Comparison of ENCODE assay signal across 23 mouse cellular contexts in the genomic region with DNA sequence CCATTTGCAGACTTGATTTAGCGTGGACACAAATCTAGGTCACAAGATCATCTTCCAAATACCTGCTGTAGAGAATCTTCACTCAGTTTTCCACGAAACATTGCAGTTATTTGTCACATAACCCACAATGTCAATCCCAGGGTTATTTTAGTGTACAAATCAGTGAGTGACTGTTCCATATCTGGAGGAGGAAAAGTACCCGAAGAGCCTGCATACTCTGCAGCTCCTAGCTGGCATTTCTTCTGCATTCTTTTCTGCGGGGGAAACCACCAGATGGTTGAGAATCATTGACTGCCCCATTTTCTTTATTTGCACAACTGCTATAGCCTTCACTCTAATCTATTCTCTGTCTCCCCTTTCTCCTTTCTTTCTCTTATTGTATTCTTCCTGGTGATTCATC.
A peak's percentile ranks its signal among the peaks of the same experiment; 100 is the strongest.
DNase-seq lines count a peak whose midpoint lies in the region; ATAC-seq and TF ChIP-seq lines count a peak whose summit lies in the region.
"Had no signal": no experiment of that assay in that cellular context is flagged by ENCODE, and none has a peak within 500 bp of the region (broad histone marks: within the 10 kb centered on the region; RNA-seq: fewer than 3 reads in every experiment).

No protein-coding gene starts in this region.

- no peaks in the 10 kb centered on the region for H3K4me1 ChIP-seq in hindbrain, postnatal 0 days (ENCODE audit: insufficient read depth, low read length)
- H3K4me1 ChIP-seq: embryonic facial prominence, embryonic 10.5 days; embryonic facial prominence, embryonic 12.5 days; forebrain, embryonic 13.5 days; forebrain, embryonic 15.5 days had no signal

- H3K9me3 ChIP-seq in hindbrain, postnatal 0 days (ENCODE audit: low read length), result no peaks in the 10 kb centered on the region
- H3K9me3 ChIP-seq: embryonic facial prominence, embryonic 10.5 days; embryonic facial prominence, embryonic 12.5 days; forebrain, embryonic 13.5 days; forebrain, embryonic 15.5 days had no signal

- intact Hi-C loops in left cerebral cortex, adult 2 months (cut with DNase I), result no loop called here

- no peak overlapping the region for H3K27ac ChIP-seq in left cerebral cortex, adult 2 months
- no peak overlapping the region for H3K27ac ChIP-seq in hindbrain, postnatal 0 days
- H3K27ac ChIP-seq: embryonic facial prominence, embryonic 10.5 days; embryonic facial prominence, embryonic 12.5 days; forebrain, embryonic 13.5 days; forebrain, embryonic 15.5 days had no signal

- no peak overlapping the region for H3K4me3 ChIP-seq in left cerebral cortex, adult 2 months
- no peak overlapping the region for H3K4me3 ChIP-seq in hindbrain, postnatal 0 days (ENCODE audit: low read length)
- H3K4me3 ChIP-seq: embryonic facial prominence, embryonic 10.5 days; embryonic facial prominence, embryonic 12.5 days; forebrain, embryonic 13.5 days; forebrain, embryonic 15.5 days had no signal

- H3K36me3 ChIP-seq in hindbrain, postnatal 0 days (ENCODE audit: insufficient read depth, low read length), result no peaks in the 10 kb centered on the region
- H3K36me3 ChIP-seq: embryonic facial prominence, embryonic 10.5 days; embryonic facial prominence, embryonic 12.5 days; forebrain, embryonic 15.5 days; G1E had no signal

- DNase-seq in frontal cortex, postnatal 14 days (ENCODE audit: low spot score in 2 of 2), result no peak
- peak; percentile 2 for DNase-seq in left cerebral cortex, adult 11 months (ENCODE audit: low spot score)
- no peak for DNase-seq in left cerebral cortex, adult 2 months (ENCODE audit: extremely low spot score in 1 of 2, low spot score in 2 of 2)
- DNase-seq in Muller cell, postnatal 12 days (ENCODE audit: inconsistent ontology term), result peak; percentile 72
- DNase-seq in telencephalon, adult 2 months (ENCODE audit: low read depth, low spot score), result peak; percentile 55
- DNase-seq in hindbrain, postnatal 0 days (ENCODE audit: low spot score), result no peak
- DNase-seq: adrenal gland, adult 2 months; adrenal gland, postnatal 10 days; adrenal gland, postnatal 25 days; B cell, adult 2 months; cerebellum, adult 11-12 months; cerebellum, adult 2 months; cerebellum, adult 9-10 months; cerebellum, postnatal 10 days; cerebellum, postnatal 25 days had no signal

- no peaks in the 10 kb centered on the region for H3K27me3 ChIP-seq in hindbrain, postnatal 0 days (ENCODE audit: insufficient read depth, low read length)
- H3K27me3 ChIP-seq: CH12.LX; embryonic facial prominence, embryonic 12.5 days; forebrain, embryonic 13.5 days; forebrain, embryonic 15.5 days had no signal

- 82% methylated on average over 4 of the region's 4 CpGs for WGBS in hindbrain, postnatal 0 days

- ATAC-seq in frontal cortex, adult (ENCODE audit: low TSS enrichment), result peak; percentile 100
- no peak for ATAC-seq in hindbrain, postnatal 0 days
- ATAC-seq: CD4-positive, CD25-positive, alpha-beta regulatory T cell, adult 4 months; forebrain, embryonic 13.5 days; forebrain, embryonic 15.5 days had no signal

- no peak overlapping the region for H3K9ac ChIP-seq in hindbrain, postnatal 0 days (replicated peaks; ENCODE audit: low read length)
- H3K9ac ChIP-seq: embryonic facial prominence, embryonic 12.5 days; forebrain, embryonic 13.5 days; forebrain, embryonic 15.5 days had no signal

- no peak for TF ChIP-seq CTCF in left cerebral cortex, adult 2 months (IDR thresholded peaks at IDR 0.05)
- TF ChIP-seq CTCF in hindbrain, postnatal 0 days (IDR thresholded peaks at IDR 0.05; ENCODE audit: low read depth), result no peak

- H3K4me2 ChIP-seq in hindbrain, postnatal 0 days (ENCODE audit: low read depth, low read length), result no peak overlapping the region
- H3K4me2 ChIP-seq: embryonic facial prominence, embryonic 12.5 days; forebrain, embryonic 13.5 days; forebrain, embryonic 15.5 days had no signal

Comparison
In these comparisons a context has a peak if more than half of its experiments do, and no peak if none do; other contexts are left out.
1. DNase-seq: peak in left cerebral cortex, adult 11 months (single experiment), Muller cell, postnatal 12 days (single experiment) and telencephalon, adult 2 months (single experiment); none in frontal cortex, postnatal 14 days (0 of 2), left cerebral cortex, adult 2 months (0 of 2) and hindbrain, postnatal 0 days (single experiment).